Mouse (Mus musculus): ENCODE measurements around the gene Ltb4r2.
A peak's percentile ranks its signal among the peaks of the same experiment; 100 is the strongest.

Ltb4r2 gene

DNA sequence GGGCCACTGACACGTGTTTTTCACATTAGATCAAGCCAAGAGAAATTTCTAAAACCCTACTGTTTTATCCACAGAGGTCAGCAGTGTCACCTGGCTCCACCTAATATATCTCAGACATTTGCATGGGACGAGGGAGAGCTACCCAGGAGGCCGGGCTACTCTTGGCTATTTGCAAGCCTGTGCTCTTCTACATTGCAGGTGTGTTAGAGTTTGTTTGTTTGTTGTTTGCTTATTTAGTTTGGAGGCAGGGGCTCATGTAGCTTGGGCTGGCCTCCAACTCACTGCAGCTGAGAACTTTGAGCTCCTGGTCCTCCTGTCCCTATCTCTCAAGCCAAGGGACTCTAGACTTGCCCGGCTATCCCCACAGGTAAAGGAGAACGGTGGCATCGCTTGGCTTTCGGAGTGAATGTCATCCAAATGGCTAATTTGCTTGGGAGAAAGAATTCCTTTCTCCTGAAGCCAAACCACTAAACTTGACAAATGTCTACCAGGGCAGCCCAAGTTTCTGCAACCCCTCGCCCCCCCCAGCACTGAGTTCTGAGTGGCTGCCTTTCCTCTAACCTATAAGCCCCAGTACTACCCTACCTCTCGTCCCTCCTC is 21.2 kb downstream of the Ltb4r2 start:
- DNase-seq: no peak

DNA sequence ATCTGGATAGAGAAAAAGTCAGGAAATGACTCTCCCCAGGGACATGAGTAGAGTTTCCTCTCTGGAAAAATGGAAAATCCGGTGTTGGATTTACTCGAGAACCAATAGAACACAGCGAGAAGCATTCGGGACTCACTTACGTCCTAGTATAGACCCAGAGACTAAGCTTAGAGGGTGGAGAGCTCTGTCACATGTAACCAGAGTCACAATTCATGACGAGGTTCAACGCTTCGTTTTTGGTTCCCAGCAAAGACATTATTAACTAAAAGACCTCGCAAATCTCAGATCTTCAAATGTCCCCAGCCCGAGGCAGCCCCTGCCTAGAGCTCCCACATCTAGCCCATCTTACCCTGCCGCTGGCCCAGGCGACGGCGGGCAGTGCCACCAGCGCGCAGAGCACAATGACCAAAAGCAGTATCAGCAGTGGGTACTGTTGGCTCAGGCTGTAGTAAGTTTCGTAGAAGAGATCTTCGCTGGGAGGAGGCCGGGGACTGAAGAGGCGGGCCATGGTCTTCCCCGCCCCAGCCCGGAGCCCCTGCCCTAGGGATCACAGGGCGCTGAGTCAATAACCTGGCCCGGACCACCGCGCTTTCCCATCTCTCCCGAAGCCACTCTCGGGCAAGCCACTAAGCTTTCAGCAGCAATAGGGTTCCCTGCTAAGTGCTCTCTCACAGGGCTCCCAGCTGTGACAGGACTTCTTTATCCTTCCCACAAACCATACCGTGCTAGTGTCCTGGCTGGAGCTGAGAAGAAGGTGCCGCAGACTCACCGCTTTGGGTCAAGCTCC is 22.1 kb downstream of the Ltb4r2 start:
- peak; percentile 48 for DNase-seq

DNA sequence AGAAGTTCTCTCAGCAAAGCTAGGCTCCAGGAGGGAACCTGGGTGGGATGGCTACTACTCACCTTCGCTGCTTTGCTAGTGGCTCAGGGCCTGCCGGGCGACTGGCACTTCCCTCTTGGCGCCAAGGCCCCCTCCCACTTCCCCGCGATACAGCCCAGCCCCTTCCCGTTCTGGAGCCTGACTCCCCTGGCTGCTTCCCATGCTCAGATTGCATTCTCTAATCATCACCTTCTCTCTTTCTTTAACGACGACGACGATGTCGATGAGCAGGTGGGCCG is 22.7 kb downstream of the Ltb4r2 start, which contains the start of gene Adcy4:
Gene Adcy4, minus strand, starts transcription at position 138 of the 278 bp plus-strand sequence.
- DNase-seq: peak; percentile 59

DNA sequence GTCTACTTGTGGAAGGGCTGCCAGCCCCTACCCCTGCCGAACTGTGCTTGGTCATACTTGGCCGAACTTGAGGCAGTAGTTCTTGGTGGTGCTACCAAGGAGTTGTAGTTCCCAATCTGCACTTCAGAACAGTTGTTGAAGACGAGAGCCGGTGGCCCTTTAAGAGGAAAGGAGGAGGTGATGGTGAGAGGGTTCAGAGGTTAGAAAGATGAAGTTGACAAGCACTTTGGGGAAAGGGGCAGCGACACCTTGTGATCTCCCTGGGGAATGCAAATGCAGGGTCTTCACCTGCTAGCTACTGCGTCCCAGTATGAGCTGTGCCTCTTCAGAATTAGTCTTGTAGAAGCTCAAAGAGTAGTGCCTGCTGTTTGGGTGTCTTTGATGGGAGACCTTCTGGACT is 24.0 kb downstream of the Ltb4r2 start:
- no peak for DNase-seq

DNA sequence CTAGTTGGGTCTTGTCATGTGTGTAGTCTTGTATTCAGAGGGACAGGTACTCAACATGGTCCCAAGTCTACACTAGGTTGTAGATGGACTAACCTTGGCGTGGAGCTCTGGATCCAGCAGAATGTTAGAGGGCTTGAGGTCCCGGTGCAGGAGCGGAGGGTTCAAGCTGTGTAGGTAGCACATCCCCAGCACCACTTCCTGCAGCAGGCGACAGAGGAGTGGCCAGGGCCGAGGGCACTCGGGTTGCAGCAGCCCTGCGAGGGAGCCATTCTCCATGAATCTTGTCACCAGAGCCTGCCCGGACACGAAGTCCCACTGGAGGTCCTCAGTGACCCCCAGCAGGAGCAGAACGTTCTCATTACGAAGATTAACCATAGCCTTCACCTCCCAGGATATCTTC is 26.5 kb downstream of the Ltb4r2 start:
- DNase-seq: no peak

DNA sequence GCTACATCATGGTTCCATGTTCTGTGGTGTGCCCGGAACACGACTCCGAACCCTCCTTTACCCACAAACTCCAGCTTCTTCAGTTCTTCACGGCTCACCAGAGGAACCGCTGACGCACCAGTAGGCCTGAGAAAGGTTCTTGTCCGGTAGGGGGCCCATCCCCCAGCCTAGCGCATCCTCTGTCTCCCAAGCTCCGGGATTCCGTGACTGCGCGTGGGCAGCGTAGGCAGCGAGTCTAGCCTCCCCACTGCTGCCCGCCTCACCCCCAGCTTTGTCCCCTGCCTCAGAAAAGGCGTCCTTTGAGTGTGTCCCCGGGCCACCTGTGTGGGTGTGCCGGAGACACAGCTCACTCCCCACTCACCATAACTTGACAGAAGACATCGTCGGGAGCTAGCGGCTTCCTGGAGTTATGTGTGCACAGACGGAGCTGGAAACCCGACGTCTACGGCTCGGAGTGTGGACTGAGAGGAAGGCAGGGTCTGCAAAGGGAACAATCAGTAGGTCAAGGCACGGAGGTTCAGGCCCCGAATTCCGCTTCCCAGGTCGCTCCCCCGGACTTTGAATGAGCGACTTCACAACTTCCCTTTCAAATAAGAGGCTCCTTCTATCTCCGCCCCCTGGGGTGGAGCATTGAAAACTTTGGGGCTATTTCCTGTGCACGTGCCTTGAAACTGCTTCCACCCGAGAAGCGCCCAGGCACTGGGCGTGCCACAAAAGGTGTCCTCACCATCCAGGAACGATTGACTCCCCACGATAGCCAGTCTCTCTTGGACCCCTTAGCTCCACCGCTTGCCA is 27.2 kb downstream of the Ltb4r2 start, which contains the start of gene Ripk3:
Gene Ripk3, minus strand, starts transcription at position 610 of the 795 bp plus-strand sequence.
- peak; percentile 63 for DNase-seq

DNA sequence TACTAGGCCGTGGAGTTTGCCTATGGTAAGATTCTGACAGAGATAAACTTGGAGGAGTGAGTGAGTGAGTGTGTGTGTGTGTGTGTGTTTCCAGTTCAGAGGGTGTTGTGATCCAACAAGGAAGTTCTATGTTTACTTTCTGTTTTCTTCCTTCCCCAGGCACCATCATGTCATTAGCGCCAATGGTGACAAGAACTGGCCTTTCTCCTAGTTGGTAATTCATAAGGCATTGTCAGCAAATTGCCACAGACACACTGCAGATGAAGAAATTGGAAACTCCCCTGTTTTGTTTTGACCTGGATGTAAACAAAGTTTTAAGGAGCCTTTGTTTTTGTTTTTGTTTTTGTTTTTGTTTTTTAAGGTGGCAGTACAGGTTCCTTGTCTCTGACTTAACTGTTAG is 32.2 kb downstream of the Ltb4r2 start:
- no peak for DNase-seq

DNA sequence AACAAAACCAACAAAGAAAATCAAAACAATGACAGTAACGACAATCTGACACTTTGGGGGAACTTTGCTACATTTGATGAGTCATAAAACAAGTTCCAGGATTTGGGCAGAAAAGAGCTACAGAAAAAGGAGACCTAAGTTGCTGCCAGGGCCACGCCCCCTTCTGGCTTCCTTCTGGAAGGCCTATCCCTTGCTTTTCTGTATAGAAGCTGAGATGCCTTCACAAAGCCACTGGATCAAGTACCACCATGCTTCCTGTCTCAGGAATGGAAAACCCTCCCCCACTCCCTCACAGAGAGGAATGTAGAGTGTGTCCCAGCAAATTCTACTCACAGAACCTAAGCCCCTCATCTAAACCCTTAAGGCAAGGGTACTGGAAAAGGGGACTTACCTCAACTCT is 32.7 kb downstream of the Ltb4r2 start:
- no peak for DNase-seq

DNA sequence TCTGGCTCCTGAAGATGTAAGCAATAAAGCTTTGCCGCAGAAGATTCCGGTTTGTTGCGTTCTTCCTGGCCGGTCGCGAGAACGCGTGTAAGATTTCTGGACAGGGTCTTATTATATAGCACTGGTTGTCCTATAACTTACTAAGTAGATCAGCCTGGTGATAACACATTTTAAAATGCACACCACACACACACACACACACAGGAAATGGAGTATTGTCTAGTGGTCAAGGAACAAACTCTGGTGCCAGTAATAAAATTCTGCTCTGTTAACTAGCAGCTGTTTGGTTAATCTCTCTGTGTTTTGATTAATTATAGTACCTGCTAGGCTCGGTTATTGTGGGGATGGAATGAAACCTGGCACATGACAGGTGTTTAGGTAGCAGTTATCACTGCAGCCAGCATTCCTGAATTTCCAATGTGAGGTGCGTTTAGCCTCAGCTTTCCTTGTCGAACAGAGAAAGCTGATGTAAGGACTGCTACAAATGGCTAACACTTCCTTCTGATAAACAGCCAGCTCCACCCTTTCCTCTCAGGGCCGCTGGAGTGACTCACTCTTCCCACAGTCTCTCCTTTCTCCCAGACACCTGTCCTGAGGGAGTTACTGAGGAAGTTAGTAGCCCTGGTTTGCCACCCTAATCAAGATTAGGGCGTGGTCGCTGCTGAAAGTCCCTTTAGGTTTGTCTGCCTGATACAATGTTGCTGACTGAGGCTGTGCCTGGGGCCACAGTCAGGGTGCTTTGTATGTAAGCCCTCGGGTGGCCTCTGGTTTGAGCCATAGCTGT is 34.3 kb downstream of the Ltb4r2 start:
- no peak for DNase-seq
